Mouse (Mus musculus): ENCODE measurements around the gene Usp25.

GRCm38 (mm10) chr16:76971211-76971610 lies 42.3 kb upstream of the Usp25 start:
- no peak for TF ChIP-seq POLR2A (IDR thresholded peaks at IDR 0.05; ENCODE audit: low read depth, low read length)
- TF ChIP-seq CTCF (conservative IDR thresholded peaks at IDR 0.05; ENCODE audit: insufficient read depth, insufficient read length, low read depth, low read length) = no peak
